Mouse (Mus musculus): ENCODE results near the gene Gm884.
"Not testable (repeated sequence)": the region's sequence is repeated elsewhere in the genome, so short reads cannot be mapped to it uniquely, and the experiment has no call there.

Gm884 gene

DNA sequence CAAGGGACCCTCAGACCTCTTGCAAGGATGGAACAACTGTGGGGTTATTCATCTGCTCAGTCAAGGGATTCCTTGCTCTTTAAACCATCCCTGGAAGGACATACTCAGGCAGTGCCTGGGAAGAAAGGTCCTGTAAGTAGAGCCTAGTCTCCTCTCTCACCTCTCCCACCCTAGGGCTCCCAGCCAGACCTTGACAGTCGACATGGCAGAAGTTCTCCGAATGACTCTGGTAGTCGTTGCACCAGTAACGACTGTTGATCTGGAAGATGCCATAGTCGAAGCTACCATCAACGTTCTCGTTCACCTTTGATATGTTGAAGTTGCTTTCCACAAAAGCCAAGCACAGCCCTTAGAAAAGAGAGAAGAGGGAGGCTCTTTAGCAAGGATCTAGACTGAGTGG lies 13.9 kb upstream of the Gm884 start:
- no peak for DNase-seq (ENCODE audit: low spot score)

DNA sequence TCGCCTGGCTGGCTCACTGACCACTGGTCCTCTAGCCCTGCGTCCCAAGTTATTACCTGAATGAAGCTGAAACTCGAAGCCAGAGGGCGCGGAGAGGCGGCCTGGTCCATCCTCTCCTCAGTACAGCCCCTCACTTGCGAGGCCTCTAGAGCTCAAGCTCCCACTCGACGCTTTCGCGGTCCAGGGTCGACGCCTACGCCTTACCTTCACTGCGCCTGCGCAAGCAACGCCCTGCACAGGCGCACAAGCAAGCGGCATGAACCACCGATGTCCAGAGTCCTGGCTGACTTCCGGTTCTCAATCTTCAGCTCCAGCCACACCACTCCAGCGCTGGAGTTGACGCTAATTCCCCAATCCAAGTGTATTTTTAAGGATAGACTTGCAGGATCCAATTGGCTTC lies 6.5 kb upstream of the Gm884 start:
- DNase-seq (ENCODE audit: low spot score), result no peak

DNA sequence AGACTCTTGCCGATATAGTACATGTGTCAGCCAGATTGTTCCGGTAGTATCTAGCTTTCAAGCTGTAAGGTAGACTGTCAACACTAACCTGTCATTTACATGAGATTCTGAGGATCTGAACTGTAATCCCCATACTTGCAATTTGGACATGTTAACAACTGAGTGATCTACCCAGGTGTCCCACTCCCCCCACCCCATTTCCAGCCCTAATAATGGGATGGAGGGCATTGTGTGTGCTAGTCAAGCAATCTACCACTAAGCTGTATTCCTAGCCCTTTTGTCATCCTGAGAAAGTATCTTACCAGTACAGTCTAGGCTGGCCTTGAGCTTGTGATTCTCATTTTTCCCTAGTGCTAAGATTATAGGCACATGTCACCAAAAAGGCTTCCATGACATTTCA lies 10.2 kb downstream of the Gm884 start:
- no peak for DNase-seq (ENCODE audit: low spot score)

DNA sequence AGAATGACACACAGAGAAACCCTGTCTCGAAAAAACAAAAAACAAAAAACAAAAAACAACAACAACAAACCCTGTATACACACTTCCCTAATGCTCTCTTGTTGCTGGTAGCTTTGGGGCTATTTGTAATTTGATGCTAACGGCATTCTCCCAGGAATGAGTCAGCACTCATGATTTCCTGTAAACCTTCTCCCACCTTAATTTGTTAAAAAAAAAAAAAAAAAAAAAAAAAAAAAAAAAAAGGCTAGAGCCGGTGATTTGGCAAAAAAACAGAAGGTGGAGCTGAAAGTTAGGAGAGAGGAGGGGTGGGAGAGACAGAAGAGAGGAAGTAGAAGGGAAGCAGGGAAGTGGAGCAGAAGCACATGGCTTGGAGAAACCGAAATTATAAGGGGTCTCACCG lies 14.3 kb downstream of the Gm884 start:
- DNase-seq (ENCODE audit: low spot score), result no peak

DNA sequence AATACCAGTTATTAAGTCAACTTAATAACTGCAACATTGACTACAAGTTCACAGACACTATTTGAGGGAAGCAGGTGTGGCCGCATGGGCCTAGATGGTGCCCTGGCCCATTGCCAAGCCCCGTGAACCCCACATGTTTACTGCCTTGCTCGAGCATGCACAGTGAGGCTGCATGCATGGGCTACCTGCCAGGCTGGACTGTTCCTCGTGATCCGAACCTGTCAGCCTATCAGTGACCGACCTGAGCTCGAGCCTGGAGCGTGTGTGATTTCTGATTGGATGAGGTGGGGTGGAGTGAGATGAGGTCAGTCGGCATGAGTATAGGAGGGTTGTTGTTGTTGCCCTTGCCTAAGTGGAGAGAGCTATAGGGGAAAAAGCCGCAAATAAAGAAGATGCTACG lies 42.6 kb downstream of the Gm884 start:
- DNase-seq (ENCODE audit: low spot score), result no peak

DNA sequence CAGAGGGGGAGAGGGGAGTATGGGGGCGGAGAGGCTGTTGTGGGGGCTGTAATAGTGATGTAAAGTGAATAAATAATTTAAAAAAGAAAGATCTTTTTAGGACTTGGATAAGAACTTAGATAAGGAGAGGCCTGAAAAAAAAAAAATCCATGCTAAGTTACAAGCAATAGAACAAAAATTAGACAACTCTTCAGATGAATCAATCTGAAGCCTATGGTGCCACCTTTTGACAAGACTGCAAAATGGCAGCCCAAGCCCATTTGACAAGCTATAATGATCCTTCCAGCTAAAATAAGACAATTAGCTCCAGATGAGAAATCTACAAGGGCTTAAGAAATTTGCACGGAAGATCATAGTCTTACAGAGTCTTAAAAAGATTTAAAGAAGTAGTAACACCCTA lies 64.9 kb downstream of the Gm884 start:
- DNase-seq (ENCODE audit: low spot score), result peak; percentile 14

DNA sequence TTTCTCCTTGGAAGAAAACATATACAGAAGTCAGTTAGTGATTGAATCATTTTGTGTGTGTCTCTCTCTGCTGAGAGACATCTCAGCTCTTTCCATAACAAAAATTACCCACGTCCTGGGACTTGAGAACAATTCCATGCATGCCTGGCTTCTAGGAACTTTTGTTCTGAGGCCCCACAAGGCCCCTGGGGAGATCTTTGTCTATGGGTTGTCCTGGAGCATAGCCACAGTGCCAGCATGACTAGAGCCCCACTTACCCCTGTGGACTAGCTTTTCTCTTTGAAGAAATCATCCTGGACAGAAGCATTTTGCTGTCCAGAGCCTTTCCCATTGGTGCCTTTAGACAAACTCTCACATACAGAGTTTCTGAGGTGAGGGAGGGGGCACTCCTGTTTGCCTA lies 86.0 kb downstream of the Gm884 start:
- DNase-seq (ENCODE audit: low spot score), result not testable (repeated sequence)

DNA sequence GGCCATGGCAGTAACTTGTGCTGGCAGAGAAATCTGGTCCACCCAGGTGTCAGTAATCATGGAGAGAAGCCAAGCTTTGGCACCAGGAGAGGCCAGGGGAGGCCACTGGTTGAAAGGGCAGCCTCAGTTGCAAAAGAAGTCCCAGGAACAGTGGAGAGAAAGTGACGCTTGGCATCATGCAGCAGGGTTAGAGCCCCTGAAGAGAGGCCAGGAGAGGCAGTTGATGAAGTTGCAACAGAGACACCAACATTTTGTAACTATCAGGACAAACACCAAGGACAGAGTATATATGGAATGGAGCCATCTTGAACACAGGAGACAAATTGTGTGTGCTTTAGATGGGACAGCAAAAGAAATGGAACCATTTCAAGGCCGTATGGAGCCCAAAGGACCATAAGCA lies 108.8 kb downstream of the Gm884 start:
- no peak for DNase-seq (ENCODE audit: low spot score)

DNA sequence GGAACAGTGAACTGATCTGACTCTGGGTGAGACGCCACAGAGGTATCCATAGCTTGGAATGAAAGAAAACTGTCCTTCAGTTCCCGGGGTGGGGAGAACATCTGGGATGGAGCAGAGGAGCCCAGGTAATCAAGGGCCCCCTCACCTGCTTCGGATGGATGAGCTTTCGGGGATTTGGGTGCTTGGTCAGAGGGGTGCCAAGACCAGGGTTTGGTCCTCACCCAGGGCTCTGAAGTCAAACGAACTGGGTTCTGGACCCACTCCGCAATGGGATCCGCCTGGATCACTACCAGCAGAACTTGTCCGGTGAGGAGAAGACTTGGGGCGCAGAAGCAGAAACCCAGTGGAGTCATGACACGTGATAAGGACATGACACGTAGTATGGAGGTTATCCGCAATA lies 116.4 kb downstream of the Gm884 start, which contains the start of gene Lrrc37a:
Lrrc37a (minus strand) TSS at position 101 of the 400 bp plus-strand sequence.
- no peak for DNase-seq (ENCODE audit: low spot score)
